Mouse (Mus musculus) erythroblast, embryonic 14.5 days (primary cell): Measurements from ENCODE around the gene Nudt9.

Experiments used
- GATA1 ChIP-seq: IDR thresholded peaks from 2 replicates; pipeline ENCODE4 v1.6.1; 2012; ENCODE audit warnings: low read length, inconsistent platforms, mixed read lengths
- TAL1 ChIP-seq: IDR thresholded peaks from 3 replicates; pipeline ENCODE4 v1.6.1; 2012; ENCODE audit warnings: low read length, inconsistent platforms, mixed read lengths

- no peak for TF ChIP-seq GATA1
- TF ChIP-seq TAL1, result no peak
These were observed 57.1 kb downstream of the Nudt9 start for GRCm38 (mm10) chr5:104103171-104103570.
